Mouse (Mus musculus): ENCODE measurements around the gene Abi1. TPM values are rescaled to one million over a fixed set of nuclear protein-coding genes. Genes with fewer than 3 reads are reported as not detected.
"Not testable (repeated sequence)": the region's sequence is repeated elsewhere in the genome, so short reads cannot be mapped to it uniquely, and the experiment has no call there.

Abi1 gene
- polyA plus RNA-seq, 1 experiment from 2014 or later = 50.7 TPM

DNA sequence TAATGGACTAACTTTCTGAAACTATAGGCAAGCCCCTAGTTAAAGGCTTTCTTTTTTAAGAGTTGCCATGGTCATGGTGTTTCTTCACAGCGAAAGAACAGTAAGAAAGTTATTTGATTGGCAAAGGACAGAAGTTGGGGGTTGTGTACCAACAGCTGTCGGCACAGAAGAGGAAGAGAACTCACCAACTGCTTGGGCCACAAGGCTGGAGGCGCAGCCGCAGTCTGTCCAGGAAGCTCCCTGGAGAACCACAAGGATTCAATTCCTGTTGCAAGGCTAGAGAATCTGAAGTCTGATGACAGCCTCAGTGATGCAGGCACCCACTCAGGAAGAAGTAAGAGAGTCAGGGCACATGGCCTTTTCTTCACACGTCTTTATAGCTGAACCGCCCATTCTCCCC is 12.5 kb upstream of the Abi1 start:
- no peak overlapping the region for H3K4me3 ChIP-seq (replicated peaks)
- H3K9ac ChIP-seq = no peak overlapping the region
- no peak overlapping the region for H3K27ac ChIP-seq
- H3K4me2 ChIP-seq = no peak overlapping the region
- ATAC-seq (ENCODE audit: insufficient read depth, low FRiP score, low read depth) = no peak
- H3K9me3 ChIP-seq = no peaks in the 10 kb centered on the region
- no peaks in the 10 kb centered on the region for H3K36me3 ChIP-seq
- H3K4me1 ChIP-seq = no peaks in the 10 kb centered on the region
- 74% methylated on average over 6 of the region's 6 CpGs for WGBS
- H3K27me3 ChIP-seq (replicated peaks) = no peaks in the 10 kb centered on the region

DNA sequence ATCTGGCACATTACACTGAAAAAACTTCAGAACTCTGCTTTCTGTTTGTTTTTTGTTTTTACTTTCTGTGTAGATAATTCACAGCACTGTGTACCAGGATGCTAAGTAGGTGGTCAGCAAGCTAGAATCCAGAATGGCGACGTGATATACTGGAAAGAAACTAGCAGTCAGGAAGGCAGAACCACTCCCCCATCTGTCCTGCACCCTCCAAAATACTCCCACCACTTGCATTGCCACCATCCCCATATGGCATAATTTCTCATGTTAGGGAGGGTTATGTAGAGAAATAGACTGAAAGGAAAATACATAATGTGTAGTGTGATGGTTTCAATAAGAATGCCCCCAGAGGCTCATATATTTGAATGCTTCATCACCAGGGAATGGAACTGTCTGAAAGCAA is 11.8 kb upstream of the Abi1 start:
- Histone ChIP-seq H3K4me2 (no peak overlapping the region), H3K9ac (no peak overlapping the region), H3K27me3 (replicated peaks) (no peaks in the 10 kb centered on the region), H3K36me3 (no peaks in the 10 kb centered on the region), H3K4me1 (no peaks in the 10 kb centered on the region), H3K9me3 (no peaks in the 10 kb centered on the region), H3K27ac (no peak overlapping the region), H3K4me3 (replicated peaks) (no peak overlapping the region)
- WGBS = 76% methylated on average over 2 of the region's 2 CpGs
- ATAC-seq (ENCODE audit: insufficient read depth, low FRiP score, low read depth) = no peak

DNA sequence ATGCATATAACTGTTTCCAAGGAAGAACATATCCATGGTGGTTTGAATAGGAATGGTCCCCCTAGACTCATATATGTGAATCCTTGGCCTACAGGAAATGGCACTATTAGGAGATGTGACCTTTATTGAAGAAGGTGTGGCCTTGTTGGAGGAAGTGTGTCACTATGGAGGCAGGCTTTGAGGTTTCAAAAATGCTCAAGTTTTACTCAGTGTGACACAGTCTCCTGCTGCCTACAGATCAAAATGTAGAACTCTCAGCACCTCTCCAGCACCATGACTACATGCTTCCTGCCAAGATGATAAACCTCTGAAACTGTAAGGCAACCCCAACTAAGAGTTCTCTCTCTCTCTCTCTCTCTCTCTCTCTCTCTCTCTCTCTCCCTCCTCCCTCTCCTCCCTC is 8.0 kb upstream of the Abi1 start:
- Histone ChIP-seq H3K27ac (no peak overlapping the region), H3K27me3 (replicated peaks) (no peaks in the 10 kb centered on the region), H3K4me2 (no peak overlapping the region), H3K9me3 (no peaks in the 10 kb centered on the region), H3K9ac (no peak overlapping the region), H3K36me3 (no peaks in the 10 kb centered on the region), H3K4me1 (no peaks in the 10 kb centered on the region), H3K4me3 (replicated peaks) (no peak overlapping the region)
- ATAC-seq (ENCODE audit: insufficient read depth, low FRiP score, low read depth) = no peak

DNA sequence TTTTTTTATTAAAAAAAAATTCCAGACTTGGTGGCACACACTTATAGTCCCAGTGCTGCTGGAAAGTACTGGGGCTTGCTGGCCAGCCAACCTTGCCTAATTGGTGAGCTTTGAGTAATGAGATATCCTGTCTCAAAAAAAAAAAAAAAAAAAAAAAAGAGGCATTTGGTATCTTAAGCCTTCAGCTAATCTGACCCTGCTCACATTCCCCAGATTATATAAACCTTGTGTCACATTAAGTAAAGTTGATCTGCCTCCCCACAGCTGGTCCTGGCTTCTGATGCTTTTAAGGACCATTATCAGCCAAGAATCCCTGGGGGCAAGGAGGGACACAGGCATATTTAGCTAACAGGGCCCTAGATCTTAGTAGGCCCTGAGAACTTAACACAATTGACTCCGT is 5.7 kb upstream of the Abi1 start:
- Histone ChIP-seq H3K36me3 (no peaks in the 10 kb centered on the region), H3K4me2 (no peak overlapping the region), H3K4me3 (replicated peaks) (no peak overlapping the region), H3K4me1 (no peaks in the 10 kb centered on the region), H3K27me3 (replicated peaks) (no peaks in the 10 kb centered on the region), H3K9ac (no peak overlapping the region), H3K9me3 (no peaks in the 10 kb centered on the region), H3K27ac (no peak overlapping the region)
- no peak for ATAC-seq (ENCODE audit: insufficient read depth, low FRiP score, low read depth)
- WGBS = 32% methylated on average over 1 of the region's 1 CpGs

DNA sequence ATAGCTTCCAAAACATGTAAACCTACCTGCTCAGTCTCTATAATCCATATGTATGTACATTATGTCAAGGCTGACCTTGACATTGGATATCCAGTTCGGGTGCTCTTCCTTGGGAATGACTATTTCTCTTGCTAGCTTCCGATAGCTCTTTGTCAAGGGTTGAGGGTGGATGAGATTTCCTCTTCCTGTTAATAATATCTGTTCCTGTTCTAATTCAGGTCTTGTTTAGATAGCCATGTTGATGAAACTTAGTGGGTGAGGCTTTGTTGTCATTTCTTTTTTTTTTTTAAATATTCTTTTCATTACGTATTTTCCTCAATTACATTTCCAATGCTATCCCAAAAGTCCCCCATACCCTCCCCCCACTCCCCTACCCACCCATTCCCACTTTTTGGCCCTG is 2.1 kb upstream of the Abi1 start:
- Histone ChIP-seq H3K9me3 (no peaks in the 10 kb centered on the region), H3K27ac (no peak overlapping the region), H3K4me2 (no peak overlapping the region), H3K4me3 (replicated peaks) (no peak overlapping the region), H3K27me3 (replicated peaks) (no peaks in the 10 kb centered on the region), H3K9ac (no peak overlapping the region), H3K36me3 (no peaks in the 10 kb centered on the region), H3K4me1 (no peaks in the 10 kb centered on the region)
- 85% methylated on average over 3 of the region's 3 CpGs for WGBS
- ATAC-seq (ENCODE audit: insufficient read depth, low FRiP score, low read depth) = no peak

DNA sequence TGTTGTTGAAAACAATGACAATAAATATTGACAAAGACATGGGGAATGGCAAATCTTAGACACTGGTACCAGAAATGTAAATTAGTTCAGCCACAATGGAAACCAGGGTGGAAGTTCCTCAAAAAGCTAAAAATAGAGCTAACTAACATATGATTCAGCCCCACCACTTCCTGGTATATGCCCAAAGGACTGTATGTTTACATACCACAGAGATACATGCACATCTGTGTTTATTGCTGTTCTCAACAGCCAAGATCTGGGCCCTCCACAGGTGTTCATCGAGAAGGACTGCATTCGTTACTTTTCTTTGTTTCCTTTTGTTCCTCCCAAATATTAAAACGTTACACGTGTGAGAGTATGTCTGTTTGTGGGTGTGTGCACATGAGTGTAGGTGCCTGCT is 1.4 kb upstream of the Abi1 start:
- Histone ChIP-seq H3K27ac (no peak overlapping the region), H3K4me2 (no peak overlapping the region), H3K9ac (no peak overlapping the region), H3K27me3 (replicated peaks) (no peaks in the 10 kb centered on the region), H3K9me3 (no peaks in the 10 kb centered on the region), H3K4me1 (0 out of 2 replicates have a peak, but pooled peaks cover 3% of the 10 kb centered on the region), H3K4me3 (replicated peaks) (no peak overlapping the region), H3K36me3 (no peaks in the 10 kb centered on the region)
- WGBS = 76% methylated on average over 4 of the region's 4 CpGs
- no peak for ATAC-seq (ENCODE audit: insufficient read depth, low FRiP score, low read depth)

DNA sequence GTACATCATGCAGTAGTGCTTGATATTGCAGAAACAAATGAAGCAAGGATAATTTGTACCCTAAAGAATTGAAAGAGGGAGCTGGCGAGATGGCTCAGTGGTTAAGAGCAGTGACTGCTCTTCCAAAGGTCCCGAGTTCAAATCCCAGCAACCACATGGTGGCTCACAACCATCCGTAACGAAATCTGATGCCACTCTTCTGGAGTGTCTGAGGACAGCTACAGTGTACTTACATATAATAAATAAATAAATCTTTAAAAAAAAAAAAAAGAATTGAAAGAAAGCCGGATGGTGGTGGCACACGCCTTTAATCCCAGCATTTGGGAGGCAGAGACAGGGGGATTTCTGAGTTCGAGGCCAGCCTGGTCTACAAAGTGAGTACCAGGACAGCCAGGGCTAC is 649 bp upstream of the Abi1 start:
- 83% methylated on average over 7 of the region's 7 CpGs for WGBS
- not testable (repeated sequence) for H3K4me3 ChIP-seq (replicated peaks); H3K36me3 ChIP-seq; H3K9ac ChIP-seq; H3K27me3 ChIP-seq (replicated peaks); H3K9me3 ChIP-seq; H3K4me1 ChIP-seq; H3K27ac ChIP-seq; ATAC-seq (ENCODE audit: insufficient read depth, low FRiP score, low read depth)
- peak overlapping the region; percentile 12; the same call in 1 of the 2 replicates for H3K4me2 ChIP-seq

DNA sequence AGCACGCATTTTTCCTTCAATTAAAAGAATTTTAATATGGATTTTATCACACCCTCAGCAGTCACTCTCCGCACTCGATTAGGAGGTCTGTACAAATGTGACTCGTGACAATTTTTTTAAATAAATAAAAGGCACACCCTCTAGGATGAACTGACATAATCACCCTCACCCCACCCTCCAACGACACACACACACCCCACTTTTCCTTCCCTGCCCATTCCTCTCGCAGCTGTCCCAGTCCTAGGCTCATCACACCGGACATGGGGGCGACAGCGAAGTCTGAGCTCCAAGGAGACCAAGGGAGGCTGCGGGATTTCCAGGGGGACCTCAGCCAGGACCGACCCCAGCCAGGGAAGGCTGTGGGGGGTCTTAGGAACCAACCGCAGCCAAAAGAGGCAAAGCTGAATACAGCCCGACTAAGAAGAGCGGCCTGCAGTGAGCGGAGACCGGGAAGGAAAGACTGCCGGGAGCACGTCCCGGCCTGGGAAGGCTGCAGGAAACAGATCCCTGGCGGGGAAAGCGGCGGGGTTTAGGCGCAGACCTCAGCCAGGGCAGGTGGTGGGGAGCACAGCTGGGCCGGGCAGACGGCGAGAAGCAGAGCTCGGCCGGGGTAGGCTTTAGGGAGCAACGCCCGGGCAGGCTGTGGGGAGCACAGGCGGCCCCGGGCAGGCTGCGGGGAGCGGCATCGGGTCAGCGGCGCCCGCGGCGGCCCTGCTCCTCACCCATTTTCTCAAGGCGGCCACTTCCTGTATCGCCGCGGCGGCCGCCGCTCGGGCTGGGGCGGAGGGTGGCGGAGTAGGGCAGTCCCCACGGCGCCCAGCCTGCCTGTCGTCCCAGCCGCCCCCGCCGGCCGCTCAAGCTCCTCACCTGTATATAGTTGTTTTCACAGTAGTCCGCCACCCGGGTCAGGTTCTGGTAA is 700 bp downstream of the Abi1 start:
- H3K27ac ChIP-seq = peak overlapping the region; percentile 99
- no peaks in the 10 kb centered on the region for H3K27me3 ChIP-seq (replicated peaks)
- peak overlapping the region; percentile 68 for H3K4me2 ChIP-seq
- peak overlapping the region; percentile 100 for H3K4me3 ChIP-seq (replicated peaks)
- H3K4me1 ChIP-seq = 0 out of 2 replicates have a peak, but pooled peaks cover 3% of the 10 kb centered on the region
- H3K9me3 ChIP-seq = no peaks in the 10 kb centered on the region
- under 1% methylated on average over 59 of the region's 59 CpGs for WGBS
- H3K9ac ChIP-seq = peak overlapping the region; percentile 97
- ATAC-seq (ENCODE audit: insufficient read depth, low FRiP score, low read depth) = peak; percentile 79
- no peaks in the 10 kb centered on the region for H3K36me3 ChIP-seq

DNA sequence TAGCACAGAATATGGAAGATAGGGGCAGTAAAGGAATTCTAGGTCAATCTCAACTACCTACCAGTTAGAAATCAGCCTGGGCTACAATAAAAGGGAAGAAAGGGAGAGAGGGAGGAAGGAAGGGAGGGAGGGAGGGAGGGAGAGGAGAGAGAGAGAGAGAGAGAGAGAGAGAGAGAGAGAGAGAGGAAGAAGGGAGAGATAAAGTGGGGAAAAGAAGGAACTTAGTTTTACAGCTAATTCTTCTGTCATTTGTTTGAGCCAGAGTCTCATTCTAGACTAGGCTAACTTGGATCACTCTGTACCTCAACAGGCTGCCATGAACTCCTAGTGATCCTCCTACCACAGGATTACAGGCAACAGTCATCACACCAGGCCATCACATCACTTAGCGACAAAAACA is 4.6 kb downstream of the Abi1 start:
- H3K36me3 ChIP-seq = no peaks in the 10 kb centered on the region; the same call in 1 of the 2 replicates
- no peaks in the 10 kb centered on the region for H3K9me3 ChIP-seq
- no peak overlapping the region for H3K27ac ChIP-seq
- WGBS = 83% methylated on average over 1 of the region's 1 CpGs
- H3K4me2 ChIP-seq = no peak overlapping the region
- H3K27me3 ChIP-seq (replicated peaks) = no peaks in the 10 kb centered on the region
- no peak overlapping the region for H3K9ac ChIP-seq
- H3K4me3 ChIP-seq (replicated peaks) = no peak overlapping the region
- 0 out of 2 replicates have a peak, but pooled peaks cover 3% of the 10 kb centered on the region for H3K4me1 ChIP-seq
- ATAC-seq (ENCODE audit: insufficient read depth, low FRiP score, low read depth) = no peak

DNA sequence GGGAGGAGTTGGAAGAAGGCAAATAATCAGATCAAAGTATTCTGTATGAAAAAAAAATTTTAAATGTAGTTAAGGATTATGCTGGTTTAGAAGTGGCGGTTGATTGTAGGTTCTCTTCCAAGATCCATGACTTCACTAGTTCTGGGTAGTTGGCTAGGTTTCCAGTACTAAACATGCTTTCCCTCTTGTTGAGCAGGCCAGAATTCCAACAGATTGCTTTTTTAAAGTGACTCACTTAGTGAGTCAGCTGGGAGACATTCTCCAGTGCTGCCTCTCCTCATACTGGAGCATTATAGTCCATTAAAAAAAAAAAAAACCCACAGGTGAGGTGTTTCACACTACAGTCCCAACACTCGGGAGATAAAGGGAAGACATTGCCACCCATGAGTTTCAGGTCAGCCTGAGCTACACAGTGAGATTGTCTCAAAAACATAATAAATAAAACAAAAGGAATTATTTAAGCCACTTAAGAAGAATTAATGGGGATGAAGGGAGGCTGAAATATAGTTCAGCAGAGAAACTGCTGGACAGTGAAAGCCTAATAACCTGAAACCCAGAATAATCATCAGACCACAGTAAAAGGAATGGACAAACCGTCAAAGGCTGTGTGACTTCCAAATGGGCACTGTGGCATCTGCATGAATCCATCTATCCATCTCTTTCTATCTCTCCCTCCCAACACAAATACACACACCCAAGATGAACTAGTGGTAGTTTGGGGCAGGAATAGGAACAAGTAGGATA is 5.2 kb downstream of the Abi1 start:
- H3K4me1 ChIP-seq = 0 out of 2 replicates have a peak, but pooled peaks cover 3% of the 10 kb centered on the region
- no peaks in the 10 kb centered on the region; the same call in 1 of the 2 replicates for H3K36me3 ChIP-seq
- no peak overlapping the region for H3K4me3 ChIP-seq (replicated peaks)
- no peak overlapping the region for H3K27ac ChIP-seq
- no peak overlapping the region for H3K9ac ChIP-seq
- WGBS = 66% methylated on average over 3 of the region's 3 CpGs
- no peak for ATAC-seq (ENCODE audit: insufficient read depth, low FRiP score, low read depth)
- no peaks in the 10 kb centered on the region for H3K9me3 ChIP-seq
- H3K4me2 ChIP-seq = no peak overlapping the region
- no peaks in the 10 kb centered on the region for H3K27me3 ChIP-seq (replicated peaks)

DNA sequence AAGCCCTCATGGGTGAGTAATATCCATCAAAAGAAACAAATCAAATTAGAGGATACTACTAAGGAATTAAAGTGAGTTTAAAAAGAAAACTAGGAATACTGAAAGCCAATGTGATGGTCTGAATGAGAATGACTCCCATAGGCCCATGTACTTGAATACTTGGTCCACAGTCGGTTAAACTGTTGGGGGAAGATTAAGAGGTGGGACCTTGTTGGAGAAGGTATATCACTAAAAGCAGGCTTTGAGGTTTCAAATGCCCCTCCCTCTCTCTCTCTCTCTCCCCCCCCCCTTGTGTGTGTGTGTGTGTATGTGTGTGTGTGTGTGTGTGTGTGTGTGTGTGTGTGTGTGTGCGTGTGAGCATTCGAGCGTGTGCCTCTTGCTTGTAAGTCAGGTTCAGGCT is 9.4 kb downstream of the Abi1 start:
- WGBS = 93% methylated on average over 4 of the region's 4 CpGs

DNA sequence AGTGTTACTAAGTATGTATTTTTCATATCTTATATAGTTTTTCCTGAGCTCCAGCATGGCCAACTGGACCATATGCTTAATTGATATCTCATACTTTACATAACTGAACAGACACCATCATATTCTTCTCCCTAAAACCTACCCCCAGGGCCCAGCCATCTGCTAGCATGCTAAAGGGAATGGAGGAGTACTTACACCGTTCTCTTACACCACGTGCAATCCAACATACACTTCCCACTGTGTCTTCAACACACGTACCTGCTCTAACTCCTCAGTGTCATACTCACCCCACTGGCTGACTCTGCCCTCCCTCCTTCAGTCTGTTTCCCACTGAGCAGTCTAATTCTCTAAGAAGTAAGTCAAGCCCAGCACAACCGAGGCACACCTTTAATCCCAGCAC is 11.2 kb downstream of the Abi1 start:
- no peaks in the 10 kb centered on the region for H3K9me3 ChIP-seq
- H3K27me3 ChIP-seq (replicated peaks) = no peaks in the 10 kb centered on the region
- H3K9ac ChIP-seq = no peak overlapping the region
- 83% methylated on average over 4 of the region's 4 CpGs for WGBS
- ATAC-seq (ENCODE audit: insufficient read depth, low FRiP score, low read depth) = no peak
- H3K36me3 ChIP-seq = no peaks in the 10 kb centered on the region; the same call in 1 of the 2 replicates
- no peak overlapping the region for H3K4me3 ChIP-seq (replicated peaks)
- H3K4me2 ChIP-seq = no peak overlapping the region
- H3K27ac ChIP-seq = no peak overlapping the region
- no peaks in the 10 kb centered on the region for H3K4me1 ChIP-seq

More for the DNA sequence above, 9.4 kb downstream of the Abi1 start:
- Histone ChIP-seq H3K4me1 (no peaks in the 10 kb centered on the region), H3K9ac (no peak overlapping the region), H3K4me3 (replicated peaks) (no peak overlapping the region), H3K9me3 (no peaks in the 10 kb centered on the region), H3K4me2 (no peak overlapping the region), H3K27ac (no peak overlapping the region), H3K27me3 (replicated peaks) (no peaks in the 10 kb centered on the region), H3K36me3 (no peaks in the 10 kb centered on the region; the same call in 1 of the 2 replicates)
- no peak for ATAC-seq (ENCODE audit: insufficient read depth, low FRiP score, low read depth)
